Mouse (Mus musculus) neural tube, embryonic 12.5 days (tissue): Measurements from ENCODE around the gene Pik3r6. TPM values are rescaled to one million over a fixed set of nuclear protein-coding genes. Genes with fewer than 3 reads are reported as not detected.

Source experiments
- ATAC-seq: fragments of 200-750 bp; cut with Nextera tagmentation; 2 replicates; pipeline ENCODE4 v1.8.0; 2017; ENCODE audit warnings: low read depth, mild to moderate bottlenecking, moderate TSS enrichment, moderate library complexity; ENCODE audit not compliant: low FRiP score
- H3K27ac ChIP-seq: fragments of 300-500 bp; sonication (generic); 2 replicates; pipeline ENCODE4 v1.5.1; 2016
- H3K27me3 ChIP-seq: fragments of 300-500 bp; sonication (generic); replicated peaks from 2 replicates; pipeline ENCODE4 v1.6.1; 2016; ENCODE audit warnings: mild to moderate bottlenecking
- H3K36me3 ChIP-seq: fragments of 300-500 bp; sonication (generic); 2 replicates; pipeline ENCODE4 v1.6.1; 2016; ENCODE audit warnings: mild to moderate bottlenecking
- H3K4me1 ChIP-seq: fragments of 300-500 bp; sonication (generic); 2 replicates; pipeline ENCODE4 v1.6.1; 2016
- H3K4me2 ChIP-seq: fragments of 300-500 bp; sonication (generic); replicated peaks from 2 replicates; pipeline ENCODE4 v1.6.1; 2016; ENCODE audit warnings: mild to moderate bottlenecking
- H3K4me3 ChIP-seq: fragments of 300-500 bp; sonication (generic); 2 replicates; pipeline ENCODE4 v1.5.1; 2016
- H3K9ac ChIP-seq: fragments of 300-500 bp; sonication (generic); 2 replicates; pipeline ENCODE4 v1.6.1; 2016; ENCODE audit warnings: mild to moderate bottlenecking
- H3K9me3 ChIP-seq: fragments of 300-500 bp; sonication (generic); 2 replicates; pipeline ENCODE4 v1.6.1; 2016; ENCODE audit warnings: mild to moderate bottlenecking
- WGBS: fragments of 180-500 bp; shearing (Covaris S2); methylation state at CpG from one replicate; pipeline ENCODE4 v1.1.7; 2016; 5-methylcytosine and 5-hydroxymethylcytosine counted together
- polyA plus RNA-seq: library from polyadenylated mRNA; unstranded; fragments of >200 nt; fragmentation: Nextera tagmentation; extraction: Ambion mirVana; gene quantifications from 2 replicates; pipeline ENCODE4 v1.2.1, GENCODE M21; 2016

The Pik3r6 gene
- polyA plus RNA-seq, 1 experiment from 2014 or later = 2.5 TPM

- Histone ChIP-seq H3K4me3 (no peak overlapping the region), H3K9ac (no peak overlapping the region), H3K4me2 (no peak overlapping the region), H3K36me3 (no peaks in the 10 kb centered on the region), H3K4me1 (no peaks in the 10 kb centered on the region), H3K9me3 (no peaks in the 10 kb centered on the region), H3K27ac (no peak overlapping the region), H3K27me3 (no peaks in the 10 kb centered on the region)
- 85% methylated on average over 6 of the region's 6 CpGs for WGBS
- no peak for ATAC-seq
Measured at GRCm38 (mm10) chr11:68474600-68474999, 28.2 kb upstream of the Pik3r6 start.

DNA sequence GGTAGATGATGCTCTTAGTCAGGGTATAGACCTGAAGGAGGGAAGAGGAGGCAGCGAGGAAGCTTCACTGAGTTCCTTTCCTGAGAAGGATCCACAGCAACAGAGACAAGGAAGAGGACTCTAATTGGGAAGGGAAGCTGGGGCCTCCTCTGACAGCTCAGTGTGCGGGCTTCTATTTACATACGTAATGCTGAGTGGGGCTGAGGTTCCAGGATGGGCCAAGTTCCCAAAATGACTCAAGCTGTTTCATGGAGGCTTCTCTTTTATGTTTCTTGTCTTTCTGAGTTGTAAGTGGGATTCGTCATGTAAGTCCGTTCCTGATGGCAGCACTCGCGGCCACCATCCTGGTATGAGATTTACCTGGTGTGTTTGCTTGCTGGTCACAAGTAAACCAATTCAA, 27.1 kb upstream of the Pik3r6 start:
- Histone ChIP-seq H3K4me1 (no peaks in the 10 kb centered on the region), H3K27me3 (no peaks in the 10 kb centered on the region), H3K9ac (no peak overlapping the region), H3K4me3 (no peak overlapping the region), H3K36me3 (no peaks in the 10 kb centered on the region), H3K4me2 (no peak overlapping the region), H3K27ac (no peak overlapping the region), H3K9me3 (no peaks in the 10 kb centered on the region)
- WGBS = 94% methylated on average over 7 of the region's 7 CpGs
- ATAC-seq = no peak

- 88% methylated on average over 6 of the region's 6 CpGs for whole genome bisulfite sequencing
- Histone ChIP-seq H3K9ac (no peak overlapping the region), H3K9me3 (no peaks in the 10 kb centered on the region), H3K27ac (no peak overlapping the region), H3K4me2 (no peak overlapping the region), H3K27me3 (no peaks in the 10 kb centered on the region), H3K4me1 (no peaks in the 10 kb centered on the region), H3K36me3 (no peaks in the 10 kb centered on the region), H3K4me3 (no peak overlapping the region)
- ATAC-seq = no peak
Measured at GRCm38 (mm10) chr11:68477661-68478060, 25.2 kb upstream of the Pik3r6 start.

DNA sequence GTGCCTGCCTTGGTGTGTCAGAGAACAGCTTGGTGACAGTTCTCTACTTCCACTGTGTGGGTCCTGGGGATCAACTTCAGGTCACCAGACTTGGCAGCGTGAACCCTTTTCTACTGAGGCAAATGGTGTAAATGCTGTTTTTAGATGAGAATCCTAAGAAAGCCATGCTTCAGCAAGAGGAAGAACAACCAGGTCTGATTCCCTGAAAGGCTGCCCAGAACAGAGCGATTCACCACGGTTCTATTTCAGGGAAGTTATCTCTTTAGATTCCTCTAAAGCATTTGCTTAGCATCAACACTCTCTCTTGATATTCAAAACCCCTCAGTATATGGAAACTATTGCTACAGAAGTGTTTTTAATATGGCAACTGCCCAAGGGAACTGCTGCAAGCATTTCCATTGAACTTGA, 24.2 kb upstream of the Pik3r6 start:
- ATAC-seq = no peak
- 76% methylated on average over 3 of the region's 3 CpGs for WGBS
- H3K27ac ChIP-seq = no peak overlapping the region
- no peaks in the 10 kb centered on the region for H3K27me3 ChIP-seq
- H3K4me3 ChIP-seq = no peak overlapping the region
- H3K36me3 ChIP-seq = no peaks in the 10 kb centered on the region
- H3K4me2 ChIP-seq = no peak overlapping the region
- no peaks in the 10 kb centered on the region for H3K4me1 ChIP-seq
- no peaks in the 10 kb centered on the region for H3K9me3 ChIP-seq
- no peak overlapping the region for H3K9ac ChIP-seq

- H3K27me3 ChIP-seq = no peaks in the 10 kb centered on the region
- H3K36me3 ChIP-seq = no peaks in the 10 kb centered on the region
- H3K4me1 ChIP-seq = no peaks in the 10 kb centered on the region
- H3K9me3 ChIP-seq = no peaks in the 10 kb centered on the region
- no peak for ATAC-seq
- no peak overlapping the region for H3K4me2 ChIP-seq
- H3K9ac ChIP-seq = no peak overlapping the region
- 89% methylated on average over 4 of the region's 4 CpGs for WGBS
- H3K27ac ChIP-seq = no peak overlapping the region
- H3K4me3 ChIP-seq = no peak overlapping the region
Measured at GRCm38 (mm10) chr11:68480660-68481059, 22.2 kb upstream of the Pik3r6 start.

- Histone ChIP-seq H3K9me3 (no peaks in the 10 kb centered on the region), H3K9ac (no peak overlapping the region), H3K27ac (no peak overlapping the region), H3K4me3 (no peak overlapping the region), H3K27me3 (no peaks in the 10 kb centered on the region), H3K4me1 (no peaks in the 10 kb centered on the region), H3K36me3 (no peaks in the 10 kb centered on the region), H3K4me2 (no peak overlapping the region)
- no peak for ATAC-seq
Measured at GRCm38 (mm10) chr11:68482001-68482400, 20.8 kb upstream of the Pik3r6 start.

- ATAC-seq = no peak
Measured at GRCm38 (mm10) chr11:68483213-68483612, 19.6 kb upstream of the Pik3r6 start.

GRCm38 (mm10) chr11:68484431-68484830, 18.4 kb upstream of the Pik3r6 start:
- Histone ChIP-seq H3K4me1 (no peaks in the 10 kb centered on the region), H3K27me3 (no peaks in the 10 kb centered on the region), H3K36me3 (no peaks in the 10 kb centered on the region), H3K9me3 (no peaks in the 10 kb centered on the region), H3K27ac (no peak overlapping the region), H3K9ac (no peak overlapping the region), H3K4me2 (no peak overlapping the region), H3K4me3 (no peak overlapping the region)
- ATAC-seq = no peak
- WGBS = 76% methylated on average over 3 of the region's 3 CpGs

More at GRCm38 (mm10) chr11:68483213-68483612, 19.6 kb upstream of the Pik3r6 start:
- no peak overlapping the region for H3K27ac ChIP-seq
- no peaks in the 10 kb centered on the region for H3K36me3 ChIP-seq
- no peaks in the 10 kb centered on the region for H3K27me3 ChIP-seq
- 80% methylated on average over 6 of the region's 6 CpGs for WGBS
- H3K4me1 ChIP-seq = no peaks in the 10 kb centered on the region
- no peaks in the 10 kb centered on the region for H3K9me3 ChIP-seq
- H3K4me3 ChIP-seq = no peak overlapping the region
- no peak overlapping the region for H3K4me2 ChIP-seq
- no peak overlapping the region for H3K9ac ChIP-seq

DNA sequence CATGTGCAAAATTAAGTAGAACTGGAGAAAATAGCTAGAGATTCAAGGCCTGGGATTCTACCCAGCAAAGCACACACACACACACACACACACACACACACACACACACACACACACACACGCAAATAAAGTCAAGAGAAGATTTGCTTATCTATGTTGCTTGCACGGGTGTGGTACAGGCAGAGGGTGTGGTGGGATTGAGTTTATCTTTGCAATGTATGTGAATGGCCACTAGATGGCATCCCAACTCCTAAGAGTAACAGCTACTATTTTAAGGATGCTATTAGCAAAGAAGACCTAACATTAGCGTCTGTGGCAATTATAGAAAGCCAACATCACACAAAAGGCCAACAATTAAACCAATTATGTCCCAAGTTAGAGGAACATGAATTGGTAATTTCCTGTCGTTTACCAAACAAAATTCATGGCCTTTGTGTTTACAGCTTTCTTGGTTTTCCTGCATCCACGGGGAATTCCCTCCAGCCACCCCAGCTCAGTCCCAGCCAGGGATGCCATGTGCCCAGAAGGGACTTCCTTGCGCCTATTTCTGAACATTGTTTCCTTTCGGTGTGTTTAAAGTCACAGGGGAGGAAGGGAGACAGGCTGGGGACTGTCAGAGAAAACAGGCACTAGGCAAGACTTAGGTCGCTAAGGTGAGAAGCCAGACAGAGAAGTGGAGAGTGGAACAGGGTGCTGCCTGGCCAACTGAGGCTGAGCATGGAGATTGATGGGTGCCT, 17.4 kb upstream of the Pik3r6 start:
- no peak overlapping the region for H3K4me3 ChIP-seq
- no peak overlapping the region for H3K27ac ChIP-seq
- H3K4me1 ChIP-seq = no peaks in the 10 kb centered on the region
- ATAC-seq = no peak
- no peaks in the 10 kb centered on the region for H3K36me3 ChIP-seq
- H3K9me3 ChIP-seq = no peaks in the 10 kb centered on the region
- H3K27me3 ChIP-seq = no peaks in the 10 kb centered on the region
- WGBS = 37% methylated on average over 8 of the region's 8 CpGs
- H3K9ac ChIP-seq = no peak overlapping the region
- H3K4me2 ChIP-seq = no peak overlapping the region

GRCm38 (mm10) chr11:68486093-68486492, 16.7 kb upstream of the Pik3r6 start:
- H3K4me1 ChIP-seq = no peaks in the 10 kb centered on the region
- H3K27me3 ChIP-seq = no peaks in the 10 kb centered on the region
- H3K27ac ChIP-seq = no peak overlapping the region
- H3K9me3 ChIP-seq = no peaks in the 10 kb centered on the region
- no peak overlapping the region for H3K9ac ChIP-seq
- H3K36me3 ChIP-seq = no peaks in the 10 kb centered on the region
- WGBS = 84% methylated on average over 3 of the region's 3 CpGs
- no peak for ATAC-seq
- H3K4me3 ChIP-seq = no peak overlapping the region
- no peak overlapping the region for H3K4me2 ChIP-seq

DNA sequence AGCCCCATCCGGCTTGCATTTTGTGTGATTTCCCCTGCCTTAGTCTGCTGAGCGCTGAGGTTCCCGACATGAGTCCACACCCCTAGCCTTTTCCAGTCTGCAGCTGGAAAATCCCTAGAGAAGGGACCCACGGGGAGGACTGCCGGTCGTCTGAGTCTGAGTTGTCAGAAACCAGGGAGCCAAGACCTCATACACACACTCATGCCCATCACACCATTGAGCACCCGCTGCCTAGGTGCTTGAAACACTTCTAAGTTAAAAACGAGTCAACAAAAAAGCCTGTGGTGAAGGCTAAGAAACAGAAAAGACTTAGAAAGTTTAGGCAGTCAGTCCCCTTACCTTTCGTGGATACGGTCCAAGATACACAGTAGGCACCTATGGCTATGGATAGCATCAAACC, 15.1 kb upstream of the Pik3r6 start:
- 93% methylated on average over 10 of the region's 10 CpGs for WGBS
- Histone ChIP-seq H3K27ac (no peak overlapping the region), H3K36me3 (no peaks in the 10 kb centered on the region), H3K9me3 (no peaks in the 10 kb centered on the region), H3K4me3 (no peak overlapping the region), H3K4me1 (no peaks in the 10 kb centered on the region), H3K9ac (no peak overlapping the region), H3K4me2 (no peak overlapping the region), H3K27me3 (no peaks in the 10 kb centered on the region)
- no peak for ATAC-seq

- WGBS = 77% methylated on average over 6 of the region's 6 CpGs
- no peak overlapping the region for H3K9ac ChIP-seq
- H3K36me3 ChIP-seq = no peaks in the 10 kb centered on the region
- H3K4me1 ChIP-seq = no peaks in the 10 kb centered on the region
- H3K27ac ChIP-seq = no peak overlapping the region
- H3K9me3 ChIP-seq = no peaks in the 10 kb centered on the region
- no peak overlapping the region for H3K4me2 ChIP-seq
- H3K4me3 ChIP-seq = no peak overlapping the region
- ATAC-seq = no peak
- no peaks in the 10 kb centered on the region for H3K27me3 ChIP-seq
Measured at GRCm38 (mm10) chr11:68488256-68488824, 14.5 kb upstream of the Pik3r6 start.

- ATAC-seq = no peak
- H3K4me2 ChIP-seq = no peak overlapping the region
- H3K4me3 ChIP-seq = no peak overlapping the region
- no peaks in the 10 kb centered on the region for H3K36me3 ChIP-seq
- 43% methylated on average over 2 of the region's 2 CpGs for WGBS
- no peaks in the 10 kb centered on the region for H3K27me3 ChIP-seq
- no peaks in the 10 kb centered on the region for H3K4me1 ChIP-seq
- no peak overlapping the region for H3K9ac ChIP-seq
- H3K27ac ChIP-seq = no peak overlapping the region
- no peaks in the 10 kb centered on the region for H3K9me3 ChIP-seq
Measured at GRCm38 (mm10) chr11:68489236-68489635, 13.6 kb upstream of the Pik3r6 start.
